Mouse (Mus musculus): Measurements from ENCODE around the gene Rbfox1.

The Rbfox1 gene

GRCm38 (mm10) chr16:6646941-6647340 lies 761.8 kb downstream of the Rbfox1 start:
- in situ Hi-C loops (cut with MboI, MseI), result no loop called here

- in situ Hi-C loops (cut with MboI, MseI), result no loop called here
Measured at GRCm38 (mm10) chr16:6648753-6649152, 763.6 kb downstream of the Rbfox1 start.

- in situ Hi-C loops (cut with MboI, MseI), result no loop called here
Measured at GRCm38 (mm10) chr16:6658594-6658993, 773.4 kb downstream of the Rbfox1 start.

- in situ Hi-C loops (cut with MboI, MseI), result no loop called here
Measured at GRCm38 (mm10) chr16:6686076-6686757, 801.1 kb downstream of the Rbfox1 start.

GRCm38 (mm10) chr16:6704847-6705246 lies 819.7 kb downstream of the Rbfox1 start:
- in situ Hi-C loops (cut with MboI, MseI), result loop anchor here (5.0 kb wide), 1 partner anchor 102 kb away; no protein-coding TSS in a partner anchor

GRCm38 (mm10) chr16:6712341-6712740 lies 827.2 kb downstream of the Rbfox1 start:
- in situ Hi-C loops (cut with MboI, MseI), result no loop called here

- in situ Hi-C loops (cut with MboI, MseI), result no loop called here
Measured at GRCm38 (mm10) chr16:6715245-6715644, 830.1 kb downstream of the Rbfox1 start.

GRCm38 (mm10) chr16:6716214-6716911 lies 831.2 kb downstream of the Rbfox1 start:
- in situ Hi-C loops (cut with MboI, MseI), result no loop called here

- in situ Hi-C loops (cut with MboI, MseI), result no loop called here
Measured at GRCm38 (mm10) chr16:6719027-6719426, 833.9 kb downstream of the Rbfox1 start.

- in situ Hi-C loops (cut with MboI, MseI), result no loop called here
Measured at GRCm38 (mm10) chr16:6732646-6733045, 847.5 kb downstream of the Rbfox1 start.

GRCm38 (mm10) chr16:6733427-6733826 lies 848.3 kb downstream of the Rbfox1 start:
- in situ Hi-C loops (cut with MboI, MseI), result no loop called here

GRCm38 (mm10) chr16:6736566-6736965 lies 851.4 kb downstream of the Rbfox1 start:
- in situ Hi-C loops (cut with MboI, MseI), result no loop called here

GRCm38 (mm10) chr16:6736998-6737397 lies 851.8 kb downstream of the Rbfox1 start:
- in situ Hi-C loops (cut with MboI, MseI), result no loop called here

- in situ Hi-C loops (cut with MboI, MseI), result no loop called here
Measured at GRCm38 (mm10) chr16:6746116-6746515, 861.0 kb downstream of the Rbfox1 start.

- in situ Hi-C loops (cut with MboI, MseI), result no loop called here
Measured at GRCm38 (mm10) chr16:6750491-6750890, 865.3 kb downstream of the Rbfox1 start.

- in situ Hi-C loops (cut with MboI, MseI), result no loop called here
Measured at GRCm38 (mm10) chr16:6754847-6755246, 869.7 kb downstream of the Rbfox1 start.

- in situ Hi-C loops (cut with MboI, MseI), result no loop called here
Measured at GRCm38 (mm10) chr16:6769495-6770237, 884.5 kb downstream of the Rbfox1 start.

GRCm38 (mm10) chr16:6777506-6778185 lies 892.5 kb downstream of the Rbfox1 start:
- in situ Hi-C loops (cut with MboI, MseI), result no loop called here

GRCm38 (mm10) chr16:6784144-6784543 lies 899.0 kb downstream of the Rbfox1 start:
- in situ Hi-C loops (cut with MboI, MseI), result no loop called here

- in situ Hi-C loops (cut with MboI, MseI), result no loop called here
Measured at GRCm38 (mm10) chr16:6785026-6785425, 899.9 kb downstream of the Rbfox1 start.

- in situ Hi-C loops (cut with MboI, MseI), result no loop called here
Measured at GRCm38 (mm10) chr16:6791218-6791617, 906.1 kb downstream of the Rbfox1 start.

- in situ Hi-C loops (cut with MboI, MseI), result no loop called here
Measured at GRCm38 (mm10) chr16:6791655-6792054, 906.5 kb downstream of the Rbfox1 start.

All from regulatory T cell (primary cell).